Mouse (Mus musculus) embryonic facial prominence, embryonic 11.5 days (tissue): ENCODE results near the gene Otulin. TPM values are rescaled to one million over a fixed set of nuclear protein-coding genes. Genes with fewer than 3 reads are reported as not detected.

Experiments used
- ATAC-seq: fragments of 200-750 bp; cut with Nextera tagmentation; replicated peaks from 2 replicates; pipeline ENCODE4 v1.8.0; 2017; ENCODE audit warnings: low read depth; ENCODE audit not compliant: insufficient number of reproducible peaks, low FRiP score, low TSS enrichment
- DNase-seq: peaks from one replicate; pipeline ENCODE4 v3.0.0-alpha.2; 2015; ENCODE audit warnings: low spot score
- H3K27ac ChIP-seq: fragments of 300-500 bp; sonication (generic); replicated peaks from 2 replicates; pipeline ENCODE4 v1.5.1; 2014; ENCODE audit warnings: mild to moderate bottlenecking, low read depth, low read length, control low read depth
- H3K27me3 ChIP-seq: fragments of 300-500 bp; sonication (generic); 2 replicates; pipeline ENCODE4 v1.6.1; 2014; ENCODE audit warnings: mild to moderate bottlenecking, low read length, moderate library complexity, mixed read lengths; ENCODE audit not compliant: control insufficient read depth, insufficient read depth
- H3K36me3 ChIP-seq: fragments of 300-500 bp; sonication (generic); replicated peaks from 2 replicates; pipeline ENCODE4 v1.6.1; 2014; ENCODE audit warnings: low read depth, mild to moderate bottlenecking, low read length, moderate library complexity, mixed read lengths; ENCODE audit not compliant: control insufficient read depth, insufficient read depth
- H3K4me1 ChIP-seq: fragments of 300-500 bp; sonication (generic); 2 replicates; pipeline ENCODE4 v1.6.1; 2014; ENCODE audit warnings: low read length, mixed read lengths; ENCODE audit not compliant: control insufficient read depth, insufficient read depth
- H3K4me2 ChIP-seq: fragments of 300-500 bp; sonication (generic); 2 replicates; pipeline ENCODE4 v1.6.1; 2014; ENCODE audit warnings: low read depth, mild to moderate bottlenecking, control low read depth, low read length, moderate library complexity
- H3K4me3 ChIP-seq: fragments of 300-500 bp; sonication (generic); 2 replicates; pipeline ENCODE4 v1.5.1; 2014; ENCODE audit warnings: low read depth, low read length, control low read depth
- H3K9ac ChIP-seq: fragments of 300-500 bp; sonication (generic); replicated peaks from 2 replicates; pipeline ENCODE4 v1.6.1; 2014; ENCODE audit warnings: mild to moderate bottlenecking, control low read depth, low read length
- H3K9me3 ChIP-seq: fragments of 300-500 bp; sonication (generic); replicated peaks from 2 replicates; pipeline ENCODE4 v1.6.1; 2016; ENCODE audit warnings: mild to moderate bottlenecking, low read length, inconsistent platforms, mixed read lengths; ENCODE audit not compliant: control insufficient read depth
- WGBS: fragments of 180-500 bp; shearing (Covaris S2); extraction: QIAGEN DNeasy Blood & Tissue Kit; methylation state at CpG from one replicate; pipeline ENCODE4 v1.1.7; 2014; 5-methylcytosine and 5-hydroxymethylcytosine counted together
- polyA plus RNA-seq: library from polyadenylated mRNA; unstranded; fragments of >200 nt; fragmentation: Nextera tagmentation; extraction: Ambion mirVana; gene quantifications from 2 replicates; pipeline ENCODE4 v1.2.1, GENCODE M21; 2014

Gene Otulin
- polyA plus RNA-seq, 1 experiment from 2014 or later = 38.0 TPM

DNA sequence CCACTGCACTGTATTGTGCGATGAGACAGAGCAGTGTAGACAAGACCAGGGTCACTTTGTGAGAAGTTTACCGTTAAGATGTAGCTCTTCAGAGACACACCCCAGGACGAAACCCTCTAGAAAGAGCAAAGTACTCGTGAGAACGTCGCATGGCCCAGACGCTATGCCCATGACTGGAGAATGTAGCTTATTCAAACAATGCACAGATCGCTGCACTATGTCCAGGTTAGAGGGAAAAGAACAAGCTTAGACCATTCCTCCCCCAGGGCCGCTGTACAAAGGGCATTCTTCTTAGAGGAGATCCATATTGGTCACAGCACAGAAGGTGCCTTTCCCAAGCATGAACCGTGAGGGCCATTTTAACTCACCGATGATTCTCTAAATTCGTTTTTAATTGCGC, 128.2 kb downstream of the Otulin start:
- Histone ChIP-seq H3K27me3 (no peaks in the 10 kb centered on the region), H3K4me3 (no peak overlapping the region), H3K9ac (no peak overlapping the region), H3K36me3 (no peaks in the 10 kb centered on the region), H3K4me1 (no peaks in the 10 kb centered on the region), H3K9me3 (no peaks in the 10 kb centered on the region), H3K27ac (no peak overlapping the region), H3K4me2 (no peak overlapping the region)
- 83% methylated on average over 13 of the region's 13 CpGs for WGBS
- ATAC-seq = no peak
- no peak for DNase-seq

- ATAC-seq (no peak), DNase-seq (no peak)
- whole genome bisulfite sequencing = 66% methylated on average over 15 of the region's 15 CpGs
- H3K4me1 ChIP-seq = no peaks in the 10 kb centered on the region
- no peaks in the 10 kb centered on the region for H3K9me3 ChIP-seq
- H3K4me3 ChIP-seq = no peak overlapping the region
- H3K9ac ChIP-seq = no peak overlapping the region
- H3K27me3 ChIP-seq = no peaks in the 10 kb centered on the region
- no peak overlapping the region for H3K27ac ChIP-seq
- no peak overlapping the region for H3K4me2 ChIP-seq
- no peaks in the 10 kb centered on the region for H3K36me3 ChIP-seq
These were observed 130.1 kb downstream of the Otulin start for GRCm38 (mm10) chr15:27500390-27500789.

DNA sequence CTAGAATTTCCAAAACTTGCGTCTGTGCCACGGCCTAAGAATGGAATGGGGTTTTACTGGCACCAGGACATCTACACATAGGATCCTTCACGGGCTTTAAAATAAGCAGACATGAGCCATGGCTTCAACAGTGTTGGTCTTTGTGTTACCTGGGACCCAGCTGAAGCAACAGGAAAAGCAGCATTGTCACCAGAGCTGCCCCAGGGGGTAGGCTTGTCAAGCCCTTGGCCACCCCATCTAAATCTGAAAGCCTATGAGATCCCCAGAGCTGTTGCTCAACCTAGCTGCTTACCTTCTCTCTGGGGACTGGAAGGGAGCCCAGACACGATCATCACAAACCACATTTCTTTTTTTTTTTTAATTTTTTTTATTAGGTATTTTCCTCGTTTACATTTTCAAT, 132.4 kb downstream of the Otulin start:
- DNase-seq (no peak), ATAC-seq (no peak)
- H3K4me3 ChIP-seq = no peak overlapping the region
- H3K4me2 ChIP-seq = no peak overlapping the region
- H3K27ac ChIP-seq = no peak overlapping the region
- 78% methylated on average over 5 of the region's 5 CpGs for WGBS
- H3K27me3 ChIP-seq = no peaks in the 10 kb centered on the region
- H3K36me3 ChIP-seq = no peaks in the 10 kb centered on the region
- H3K9me3 ChIP-seq = no peaks in the 10 kb centered on the region
- H3K4me1 ChIP-seq = no peaks in the 10 kb centered on the region
- no peak overlapping the region for H3K9ac ChIP-seq

DNA sequence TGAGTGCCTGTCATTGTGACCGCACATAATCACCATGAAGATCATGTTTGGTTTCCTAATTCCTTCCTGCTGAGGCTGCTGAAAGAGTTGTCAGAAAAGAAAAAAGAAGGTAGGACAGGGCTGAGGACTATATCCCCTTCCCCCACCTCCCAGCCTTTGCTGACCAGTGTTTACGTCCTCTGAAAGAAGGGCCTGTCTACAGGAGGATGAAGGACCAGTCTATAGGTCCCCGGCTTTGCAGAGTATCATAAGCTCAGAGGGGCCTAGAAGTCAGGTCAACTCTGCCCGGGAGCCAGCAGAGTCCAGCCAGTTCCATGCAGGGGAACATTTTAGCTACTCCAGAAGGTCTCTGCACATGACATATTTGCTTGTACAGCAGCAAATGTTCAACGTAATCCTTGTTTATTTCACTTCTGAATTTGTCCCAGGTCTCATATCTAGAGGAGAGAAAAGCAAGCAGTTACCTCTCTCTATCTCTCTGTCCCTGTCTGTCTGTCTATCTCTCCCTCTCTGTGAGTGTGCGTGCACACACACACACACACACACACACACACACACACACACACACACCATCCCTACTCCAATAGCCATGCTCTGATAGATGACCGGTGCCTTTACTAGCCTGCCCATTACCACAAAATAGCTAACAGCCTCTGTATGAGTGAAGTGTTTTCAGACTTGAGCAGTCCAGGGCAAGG, 133.0 kb downstream of the Otulin start:
- Histone ChIP-seq H3K9me3 (no peaks in the 10 kb centered on the region), H3K27me3 (no peaks in the 10 kb centered on the region), H3K36me3 (no peaks in the 10 kb centered on the region), H3K4me3 (no peak overlapping the region), H3K4me2 (no peak overlapping the region), H3K9ac (no peak overlapping the region), H3K27ac (no peak overlapping the region), H3K4me1 (no peaks in the 10 kb centered on the region)
- 62% methylated on average over 7 of the region's 7 CpGs for WGBS
- no peak for DNase-seq
- ATAC-seq = no peak

- no peaks in the 10 kb centered on the region for H3K9me3 ChIP-seq
- no peak overlapping the region for H3K4me2 ChIP-seq
- no peaks in the 10 kb centered on the region for H3K4me1 ChIP-seq
- 74% methylated on average over 11 of the region's 11 CpGs for WGBS
- no peaks in the 10 kb centered on the region for H3K27me3 ChIP-seq
- H3K9ac ChIP-seq = no peak overlapping the region
- no peaks in the 10 kb centered on the region for H3K36me3 ChIP-seq
- peak; percentile 45; the same call in 1 of the 2 replicates for ATAC-seq
- no peak overlapping the region for H3K27ac ChIP-seq
- no peak for DNase-seq
- no peak overlapping the region for H3K4me3 ChIP-seq
These were observed 133.7 kb downstream of the Otulin start for GRCm38 (mm10) chr15:27496596-27497299.

DNA sequence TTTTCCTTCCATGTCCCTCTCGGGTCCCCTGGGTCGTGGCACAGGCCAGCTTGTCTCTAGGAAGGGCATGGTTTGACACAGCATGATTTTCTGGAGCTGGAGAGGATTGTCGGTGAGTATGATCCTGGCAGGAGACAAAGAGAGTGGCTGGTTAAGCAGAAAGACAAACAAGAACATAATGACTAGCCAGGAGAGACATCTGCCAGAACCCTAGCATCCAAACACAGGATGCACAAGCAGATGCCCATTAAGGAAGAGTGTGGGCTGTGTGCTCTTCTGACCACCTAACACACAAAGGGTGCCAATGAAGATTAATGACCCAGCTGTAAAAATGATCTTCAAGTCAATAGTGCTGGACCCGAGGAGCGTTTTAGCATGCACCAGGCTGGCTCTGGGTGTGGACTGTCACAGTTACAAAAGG, 134.5 kb downstream of the Otulin start:
- Histone ChIP-seq H3K36me3 (no peaks in the 10 kb centered on the region), H3K27ac (no peak overlapping the region), H3K4me1 (no peaks in the 10 kb centered on the region), H3K9ac (no peak overlapping the region), H3K4me3 (no peak overlapping the region), H3K27me3 (no peaks in the 10 kb centered on the region), H3K9me3 (no peaks in the 10 kb centered on the region), H3K4me2 (no peak overlapping the region)
- WGBS = 62% methylated on average over 5 of the region's 5 CpGs
- DNase-seq (no peak), ATAC-seq (no peak)

DNA sequence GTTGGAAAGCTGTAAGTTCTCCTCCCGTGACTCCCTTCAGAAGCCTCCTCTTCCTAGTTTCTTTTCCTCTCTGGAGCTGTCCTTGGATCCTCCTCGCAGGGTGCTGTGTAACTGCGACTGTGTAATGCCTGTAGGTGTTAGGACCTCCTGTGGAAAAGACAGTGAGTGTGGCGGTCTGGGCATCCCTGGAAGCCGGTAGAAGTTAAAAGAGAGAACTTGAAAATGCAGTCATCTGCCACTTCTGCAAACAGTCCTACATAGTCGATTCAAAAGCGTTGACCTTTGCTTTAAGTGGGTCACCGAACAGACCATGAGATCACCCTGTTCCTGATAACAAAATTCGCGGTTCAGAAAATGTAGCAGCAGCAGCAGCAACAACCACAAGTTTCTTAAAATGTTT, 137.0 kb downstream of the Otulin start:
- Histone ChIP-seq H3K4me1 (no peaks in the 10 kb centered on the region), H3K27ac (no peak overlapping the region)
- ATAC-seq = no peak

DNA sequence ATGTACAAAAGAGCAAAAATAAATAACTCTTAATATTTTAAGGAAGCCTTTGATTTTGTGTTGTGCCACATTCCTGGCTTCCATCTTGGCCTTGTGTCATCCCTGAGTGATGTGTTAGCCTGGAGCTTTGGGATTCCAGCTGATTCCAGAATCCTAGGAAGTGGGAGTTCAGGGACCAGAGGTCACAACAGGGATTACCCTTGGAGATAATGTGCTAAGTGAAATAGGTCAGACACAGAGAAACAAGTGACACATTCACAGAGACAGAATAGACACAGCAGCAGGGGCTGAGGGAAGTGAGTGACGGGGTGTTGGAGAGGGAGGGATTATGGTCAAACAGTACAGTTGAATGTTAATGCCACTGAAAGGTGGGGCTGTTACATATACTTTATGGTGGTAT, 137.8 kb downstream of the Otulin start:
- Histone ChIP-seq H3K27ac (no peak overlapping the region), H3K9ac (no peak overlapping the region), H3K36me3 (no peaks in the 10 kb centered on the region), H3K4me1 (no peaks in the 10 kb centered on the region), H3K4me3 (no peak overlapping the region), H3K27me3 (no peaks in the 10 kb centered on the region), H3K9me3 (no peaks in the 10 kb centered on the region), H3K4me2 (no peak overlapping the region)
- ATAC-seq (no peak), DNase-seq (no peak)
- WGBS = 63% methylated on average over 1 of the region's 1 CpGs

More for the DNA sequence above, 137.0 kb downstream of the Otulin start:
- H3K27me3 ChIP-seq = no peaks in the 10 kb centered on the region
- no peak overlapping the region for H3K9ac ChIP-seq
- H3K9me3 ChIP-seq = no peaks in the 10 kb centered on the region
- H3K36me3 ChIP-seq = no peaks in the 10 kb centered on the region
- 55% methylated on average over 10 of the region's 10 CpGs for WGBS
- no peak overlapping the region for H3K4me2 ChIP-seq
- no peak overlapping the region for H3K4me3 ChIP-seq
- DNase-seq = no peak
